Mouse (Mus musculus): ENCODE data around the gene Pxk.

The Pxk gene

DNA sequence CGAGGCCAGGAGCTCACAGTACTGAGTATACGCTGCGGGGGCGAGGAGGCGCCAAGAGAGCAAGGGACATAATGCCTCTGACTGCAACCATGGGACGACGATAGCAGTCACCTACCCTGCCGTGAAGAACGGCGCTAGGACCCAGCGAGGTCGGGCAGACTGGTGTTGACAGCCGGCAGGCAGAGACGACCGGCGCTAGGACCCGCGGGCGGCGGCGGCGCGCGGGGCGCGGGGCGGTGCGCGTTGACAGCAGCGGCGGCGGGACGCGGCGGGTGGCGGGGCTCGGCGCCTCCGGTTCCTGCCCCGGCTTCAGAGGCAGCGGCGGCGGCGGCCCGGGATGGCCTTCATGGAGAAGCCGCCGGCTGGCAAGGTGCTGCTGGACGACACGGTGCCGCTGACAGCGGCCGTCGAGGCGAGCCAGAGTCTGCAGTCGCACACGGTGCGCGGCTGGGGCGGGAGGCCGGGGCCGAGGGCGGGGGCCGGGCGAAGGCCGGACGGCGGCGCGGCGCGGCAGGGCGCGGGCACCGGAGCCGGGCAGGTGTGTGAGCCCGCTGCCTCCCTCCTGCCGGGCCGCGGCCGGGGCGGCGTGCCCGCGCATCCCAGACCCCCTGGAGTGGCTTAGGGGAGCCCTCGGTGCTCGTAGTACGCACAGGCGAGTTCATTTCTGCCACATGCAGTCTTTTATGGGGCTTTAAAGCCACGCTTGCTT, at the start of gene Pxk:
Gene Pxk, plus strand, starts transcription at position 234 of the 709 bp plus-strand sequence.
- DNase-seq (ENCODE audit: extremely low read depth, low read depth, low spot score): no peak

DNA sequence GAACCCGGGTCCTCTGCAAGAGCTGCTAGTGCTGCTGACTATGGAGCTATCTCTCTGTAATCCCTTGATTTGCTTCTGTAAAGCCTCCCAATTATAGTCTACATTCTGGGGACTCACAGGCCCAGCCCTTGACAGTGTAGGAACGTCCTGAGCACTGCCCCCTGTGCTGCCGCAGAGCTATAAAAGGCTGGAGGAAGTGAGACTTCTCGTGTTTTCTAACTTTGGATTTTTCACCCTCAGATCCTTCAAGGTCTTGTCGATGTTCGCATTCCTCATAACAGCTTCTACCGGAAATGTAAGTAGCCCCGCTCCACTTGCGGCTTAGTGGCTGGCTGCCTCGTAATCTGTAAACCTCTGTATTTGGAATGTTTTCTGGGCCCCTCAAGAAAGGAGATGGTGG, 48.7 kb upstream of the Pxk start:
- no peak for DNase-seq (ENCODE audit: extremely low read depth, low read depth, low spot score)

DNA sequence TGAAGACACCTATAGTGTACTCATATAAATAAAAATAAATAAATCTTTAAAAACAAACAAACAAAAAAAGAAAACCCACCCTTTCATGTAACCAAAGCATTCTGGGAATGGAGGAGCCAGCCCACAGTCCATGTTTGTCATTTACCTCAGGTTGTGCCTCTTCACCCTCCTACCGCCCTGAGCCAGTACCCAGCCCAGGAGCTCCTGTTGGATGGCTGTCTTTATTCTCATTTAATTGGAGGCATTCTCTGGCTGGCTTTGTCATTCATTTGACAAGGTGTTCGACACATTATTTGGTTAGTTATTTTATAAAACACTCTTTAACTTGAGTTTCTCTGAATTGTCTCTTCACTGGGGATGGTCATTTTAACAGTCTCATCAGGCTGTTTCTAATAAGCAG, 46.1 kb upstream of the Pxk start:
- no peak for DNase-seq (ENCODE audit: extremely low read depth, low read depth, low spot score)

DNA sequence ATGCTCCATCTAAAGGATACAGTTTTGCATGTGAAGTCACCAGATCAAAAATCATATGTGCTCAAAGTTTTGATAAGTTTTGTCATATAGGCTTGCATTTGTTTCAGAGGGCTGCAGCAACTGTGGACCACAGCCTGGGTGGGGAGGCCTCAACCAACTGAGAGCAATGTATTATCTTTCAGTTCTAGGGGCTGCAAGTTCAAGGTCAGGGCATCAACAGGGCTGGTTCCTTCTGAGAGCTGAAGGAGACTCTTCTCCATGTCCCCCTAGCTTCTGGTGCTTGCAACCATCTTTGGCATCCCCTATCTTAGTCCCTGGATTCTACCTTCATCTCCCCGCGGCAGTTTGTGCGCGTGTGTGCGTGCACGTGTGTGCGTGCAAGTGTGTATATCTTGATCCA, 45.4 kb upstream of the Pxk start:
- DNase-seq (ENCODE audit: extremely low read depth, low read depth, low spot score): no peak

GRCm38 (mm10) chr14:8054310-8055102, 43.5 kb upstream of the Pxk start:
- no peak for DNase-seq (ENCODE audit: extremely low read depth, low read depth, low spot score)

GRCm38 (mm10) chr14:8056076-8056475, 41.9 kb upstream of the Pxk start:
- no peak for DNase-seq (ENCODE audit: extremely low read depth, low read depth, low spot score)

GRCm38 (mm10) chr14:8059938-8060337, 38.1 kb upstream of the Pxk start:
- no peak for DNase-seq (ENCODE audit: extremely low read depth, low read depth, low spot score)

- no peak for DNase-seq (ENCODE audit: extremely low read depth, low read depth, low spot score)
Observed at GRCm38 (mm10) chr14:8062076-8062475, 35.9 kb upstream of the Pxk start.

DNA sequence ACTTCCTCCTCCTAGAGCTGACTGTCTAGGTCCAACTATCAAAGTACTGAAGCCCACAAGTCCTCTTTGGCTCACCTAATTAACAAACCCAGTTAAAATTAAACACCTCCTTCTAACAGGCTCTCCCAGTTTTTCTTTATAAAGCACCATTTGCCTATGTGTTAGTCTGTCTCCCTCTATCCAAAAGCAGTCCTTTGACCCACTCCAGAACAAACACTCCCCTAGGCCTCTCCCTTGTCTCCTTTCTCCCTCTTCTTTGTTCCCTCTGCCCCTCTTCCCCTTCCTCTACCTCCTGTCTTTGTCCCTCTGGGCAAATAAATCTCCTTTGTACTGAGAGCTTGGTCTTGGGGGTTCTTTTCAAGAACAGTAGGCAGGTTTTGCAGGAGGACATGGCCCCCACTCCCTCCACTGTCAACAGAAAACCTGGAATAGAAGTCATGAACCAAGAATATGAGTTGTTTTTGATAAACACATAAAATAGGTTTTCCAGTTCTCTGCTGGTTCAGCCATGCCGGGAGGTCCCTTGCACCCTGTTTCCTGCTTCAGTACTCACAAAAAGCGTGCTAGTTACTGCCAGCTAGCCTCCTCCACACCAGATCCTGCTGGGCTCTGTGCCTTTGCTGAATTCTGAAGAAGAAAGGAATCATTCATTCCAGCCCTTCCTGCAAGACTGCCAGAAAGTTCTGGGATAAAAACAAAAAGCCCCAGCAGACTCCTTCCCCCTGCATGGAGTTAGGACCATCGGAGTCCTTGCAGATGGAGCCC, 35.3 kb upstream of the Pxk start:
- DNase-seq (ENCODE audit: extremely low read depth, low read depth, low spot score): no peak

GRCm38 (mm10) chr14:8063835-8064785, 33.9 kb upstream of the Pxk start:
- no peak for DNase-seq (ENCODE audit: extremely low read depth, low read depth, low spot score)

DNA sequence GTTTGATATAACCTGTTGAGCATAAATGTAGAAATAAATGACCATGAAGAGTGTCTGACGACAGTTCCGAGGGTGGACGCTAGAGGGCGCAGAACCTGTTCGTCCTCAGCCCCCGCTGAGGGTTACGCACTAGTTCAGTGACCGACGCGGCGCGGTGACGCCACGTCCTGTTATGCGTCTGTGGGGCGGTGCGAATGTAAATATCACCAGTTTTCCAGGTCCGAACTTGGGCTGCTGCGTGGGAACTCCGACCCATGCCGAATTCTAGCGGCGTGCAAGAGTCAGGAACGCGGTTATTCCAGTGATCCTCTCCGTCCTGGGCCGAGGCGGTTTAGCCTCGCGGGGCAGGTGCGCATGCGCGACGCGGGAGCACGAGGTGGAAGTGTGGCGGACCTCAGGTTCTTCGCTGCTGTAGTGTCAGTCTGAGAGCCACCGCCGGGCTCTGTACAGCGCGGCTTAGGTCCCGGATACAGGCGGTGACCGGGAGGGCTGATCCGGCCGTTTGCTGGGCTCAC, 17.8 kb upstream of the Pxk start, which contains the start of gene Rpp14:
Gene Rpp14, plus strand, starts transcription at position 203 of the 515 bp plus-strand sequence.
- DNase-seq (ENCODE audit: extremely low read depth, low read depth, low spot score): no peak

DNA sequence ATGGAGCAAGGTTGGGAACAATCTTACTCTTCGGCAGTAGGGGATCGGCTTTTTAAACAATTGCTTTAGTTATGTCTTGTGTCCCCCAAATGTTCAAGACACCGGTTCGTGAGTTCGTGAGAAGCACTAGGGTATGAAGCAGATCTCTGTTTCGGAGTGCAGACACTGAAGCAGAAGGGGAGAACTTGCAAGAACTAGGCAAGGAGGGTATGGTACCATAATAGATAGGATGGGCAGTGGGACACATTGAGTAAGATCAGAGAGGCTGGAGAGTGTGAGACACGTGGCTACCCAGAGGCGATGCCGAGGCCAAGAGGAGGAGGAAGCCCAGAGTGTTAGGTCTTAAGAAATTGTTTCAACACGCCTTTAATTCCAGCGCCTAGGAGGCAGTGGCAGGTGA, 17.3 kb upstream of the Pxk start:
- DNase-seq (ENCODE audit: extremely low read depth, low read depth, low spot score): no peak

DNA sequence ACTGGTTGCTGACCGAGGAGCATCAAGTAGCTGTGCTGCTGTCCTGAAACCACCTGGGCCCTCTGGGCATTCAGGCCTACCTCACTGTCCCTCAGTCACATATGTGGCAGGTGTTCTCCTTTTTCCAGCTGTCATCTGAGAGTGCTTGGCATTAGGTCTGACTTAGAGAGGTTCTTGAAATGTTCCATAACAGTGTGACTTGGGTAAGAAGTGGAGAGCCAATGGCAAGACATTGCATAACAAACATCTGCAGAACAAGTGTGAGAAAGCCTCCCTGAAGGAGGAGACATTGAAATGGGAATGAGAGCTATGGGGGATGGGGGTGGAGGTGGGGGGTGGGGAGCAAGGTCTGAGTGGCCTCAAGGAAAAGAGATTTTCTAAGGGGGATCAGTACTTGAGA, 15.1 kb upstream of the Pxk start:
- DNase-seq (ENCODE audit: extremely low read depth, low read depth, low spot score): no peak

- no peak for DNase-seq (ENCODE audit: extremely low read depth, low read depth, low spot score)
Observed at GRCm38 (mm10) chr14:8089016-8089415, 9.0 kb upstream of the Pxk start.

DNA sequence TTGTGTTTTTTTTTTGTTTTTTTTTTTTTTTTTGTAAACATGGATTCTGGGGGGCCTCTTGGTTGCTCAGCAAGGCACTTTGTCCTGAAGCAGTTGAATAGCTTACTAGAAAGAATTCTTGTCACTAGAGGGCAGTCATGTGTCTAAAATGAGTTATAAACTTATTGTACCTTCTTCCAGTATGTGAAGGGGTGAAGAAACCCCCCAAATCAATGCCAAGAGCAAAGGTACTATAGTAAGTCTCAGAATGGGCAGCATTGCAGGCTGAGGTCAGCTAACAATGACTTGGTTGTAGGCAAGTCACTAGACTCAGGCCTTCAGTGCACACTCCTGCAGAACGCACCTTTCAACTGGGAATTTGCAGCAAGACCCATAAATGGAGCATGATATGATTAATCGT, 5.4 kb upstream of the Pxk start:
- no peak for DNase-seq (ENCODE audit: extremely low read depth, low read depth, low spot score)

- no peak for DNase-seq (ENCODE audit: extremely low read depth, low read depth, low spot score)
Observed at GRCm38 (mm10) chr14:8093427-8093826, 4.6 kb upstream of the Pxk start.

DNA sequence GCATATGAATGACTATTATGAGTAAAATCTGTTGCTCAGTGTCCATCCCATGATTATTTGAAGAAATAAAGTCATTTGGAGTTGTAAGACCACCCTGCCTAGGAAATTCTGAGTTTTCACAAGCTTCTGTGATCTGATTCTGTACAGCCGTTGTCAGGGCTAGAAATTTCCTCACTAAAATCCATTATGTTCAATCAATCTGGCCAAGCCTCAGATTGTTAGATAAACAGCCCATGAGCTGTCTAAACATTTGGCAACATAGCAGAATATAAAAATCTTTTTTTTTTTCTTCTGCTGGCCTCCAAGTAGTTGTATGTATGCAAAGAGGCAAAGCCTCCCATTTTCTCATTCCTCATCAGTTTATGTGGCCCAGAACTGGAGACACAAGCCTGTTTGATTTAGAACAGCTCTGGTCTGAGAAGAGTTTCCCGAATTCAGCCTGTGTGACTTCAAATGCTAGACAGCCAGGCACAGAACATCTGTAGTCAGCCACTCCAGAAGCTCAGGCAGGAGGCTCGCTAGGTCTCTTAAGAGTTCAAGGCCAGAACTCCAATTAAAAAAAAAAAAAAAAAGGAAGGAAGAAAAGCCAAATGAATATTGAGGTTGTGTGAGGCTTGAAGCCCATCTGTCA, 3.0 kb upstream of the Pxk start:
- no peak for DNase-seq (ENCODE audit: extremely low read depth, low read depth, low spot score)

DNA sequence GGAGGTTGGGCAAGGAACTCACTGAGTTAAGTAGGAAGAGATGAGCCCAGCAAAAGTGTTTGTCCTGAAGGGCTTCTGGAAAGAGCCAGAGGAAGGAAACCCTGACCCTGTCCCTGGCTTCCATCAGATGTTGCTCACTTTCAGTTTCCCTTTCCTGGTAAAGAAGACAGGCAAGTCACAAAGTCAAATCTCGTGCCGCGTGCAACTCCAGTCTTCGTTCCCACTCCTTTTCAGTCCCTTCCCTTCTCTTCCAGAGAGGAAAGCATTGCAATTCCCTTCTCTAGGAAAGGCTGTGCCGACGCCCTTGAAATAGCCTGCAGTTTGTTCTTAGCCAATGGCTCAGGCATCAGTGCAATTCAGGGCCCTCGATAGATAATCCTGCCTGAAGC, 2.5 kb upstream of the Pxk start:
- DNase-seq (ENCODE audit: extremely low read depth, low read depth, low spot score): no peak

GRCm38 (mm10) chr14:8098687-8098995, 630 bp downstream of the Pxk start:
- DNase-seq (ENCODE audit: extremely low read depth, low read depth, low spot score): no peak

- no peak for DNase-seq (ENCODE audit: extremely low read depth, low read depth, low spot score)
Observed at GRCm38 (mm10) chr14:8099561-8100021, 1.6 kb downstream of the Pxk start.
